Mouse (Mus musculus) small intestine, adult 2 months (tissue): ENCODE data around the gene Zfp462. TPM values are rescaled to one million over a fixed set of nuclear protein-coding genes. Genes with fewer than 3 reads are reported as not detected.

ENCODE experiments used
- H3K27ac ChIP-seq: fragments of 200-500 bp; 2 replicates; pipeline ENCODE4 v1.5.1; 2012; ENCODE audit warnings: low read depth, low read length, control low read depth, inconsistent platforms; ENCODE audit not compliant: insufficient read depth
- H3K27me3 ChIP-seq: fragments of 200-500 bp; 2 replicates; pipeline ENCODE4 v1.6.1; 2012; ENCODE audit warnings: mild to moderate bottlenecking, moderate library complexity, low read length, inconsistent platforms; ENCODE audit not compliant: control insufficient read depth, insufficient read depth
- H3K36me3 ChIP-seq: fragments of 200-500 bp; 2 replicates; pipeline ENCODE4 v1.6.1; 2012; ENCODE audit warnings: mild to moderate bottlenecking, low read length, control low read depth, inconsistent platforms; ENCODE audit not compliant: control insufficient read depth, insufficient read depth
- H3K4me1 ChIP-seq: fragments of 200-500 bp; 2 replicates; pipeline ENCODE4 v1.6.1; 2012; ENCODE audit warnings: low read length, inconsistent platforms, mixed read lengths; ENCODE audit not compliant: control insufficient read depth, insufficient read depth, insufficient read length
- H3K4me3 ChIP-seq: fragments of 200-500 bp; 2 replicates; pipeline ENCODE4 v1.5.1; 2012; ENCODE audit warnings: low read depth, mild to moderate bottlenecking, control low read depth, inconsistent platforms, low read length, moderate library complexity
- CTCF ChIP-seq: fragments of 200-500 bp; IDR thresholded peaks from 2 replicates; pipeline ENCODE4 v1.5.1; 2012; ENCODE audit warnings: low read depth, mild to moderate bottlenecking, control low read depth, inconsistent platforms, low read length, moderate library complexity, mixed read lengths; ENCODE audit not compliant: insufficient replicate concordance, insufficient read length; ENCODE audit errors: extremely low read depth
- POLR2A ChIP-seq: fragments of 200-500 bp; IDR thresholded peaks from 2 replicates; pipeline ENCODE4 v1.6.1; 2012; ENCODE audit warnings: low read depth, mild to moderate bottlenecking, control low read depth, inconsistent platforms, low read length, moderate library complexity
- WGBS: fragments of 180-500 bp; shearing (Covaris S2); methylation state at CpG from one replicate; pipeline ENCODE4 v1.1.7; 2018; 5-methylcytosine and 5-hydroxymethylcytosine counted together
- polyA plus RNA-seq: library from polyadenylated mRNA; depleted of rRNA; stranded (reverse); fragments of >200 nt; gene quantifications from 2 replicates; pipeline ENCODE4 v1.2.3, GENCODE M21; 2012

Gene Zfp462
- polyA plus RNA-seq, 1 experiment = 2.3 TPM

- 65% methylated on average over 17 of the region's 17 CpGs for WGBS
- no peaks in the 10 kb centered on the region for H3K27me3 ChIP-seq
- peak overlapping the region; percentile 60 for H3K27ac ChIP-seq
- H3K36me3 ChIP-seq = no peaks in the 10 kb centered on the region
- peaks cover 8% of the 10 kb centered on the region; the same call in 1 of the 2 replicates for H3K4me1 ChIP-seq
- peak overlapping the region; percentile 34 for H3K4me3 ChIP-seq
- no peak for TF ChIP-seq POLR2A
- no peak for TF ChIP-seq CTCF
These were observed 21.4 kb downstream of the Zfp462 start for GRCm38 (mm10) chr4:54966161-54966806.

- H3K4me1 ChIP-seq = peaks cover 8% of the 10 kb centered on the region; the same call in 1 of the 2 replicates
- no peak for TF ChIP-seq POLR2A
- no peak for TF ChIP-seq CTCF
- H3K36me3 ChIP-seq = no peaks in the 10 kb centered on the region
- no peak overlapping the region for H3K27ac ChIP-seq
- H3K27me3 ChIP-seq = no peaks in the 10 kb centered on the region
- WGBS = 86% methylated on average over 4 of the region's 4 CpGs
- H3K4me3 ChIP-seq = no peak overlapping the region
These were observed 22.3 kb downstream of the Zfp462 start for GRCm38 (mm10) chr4:54967166-54967565.

DNA sequence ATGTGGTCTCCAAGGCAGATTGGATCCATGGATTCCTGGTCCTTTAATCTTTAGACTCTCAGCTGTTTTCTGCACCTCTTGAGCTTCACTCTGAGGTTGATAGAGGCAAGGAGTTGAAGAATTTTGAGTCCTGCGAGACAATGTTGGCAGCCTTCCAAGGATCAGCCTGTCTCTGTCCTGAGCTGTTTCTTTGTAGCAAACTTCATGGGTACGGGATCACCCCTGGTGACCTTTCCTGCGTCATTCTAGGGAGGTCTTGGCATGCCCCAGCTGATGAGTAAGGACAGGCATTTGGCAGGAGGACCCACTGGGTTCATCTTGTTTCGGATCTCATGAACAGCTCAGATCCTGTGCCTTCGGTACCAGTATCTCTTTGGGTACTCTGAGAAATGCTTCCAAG lies 22.9 kb downstream of the Zfp462 start:
- Histone ChIP-seq H3K4me3 (no peak overlapping the region), H3K27me3 (no peaks in the 10 kb centered on the region), H3K36me3 (no peaks in the 10 kb centered on the region), H3K27ac (no peak overlapping the region), H3K4me1 (peaks cover 8% of the 10 kb centered on the region; the same call in 1 of the 2 replicates)
- WGBS = 80% methylated on average over 5 of the region's 5 CpGs
- TF ChIP-seq POLR2A (no peak), CTCF (no peak)

DNA sequence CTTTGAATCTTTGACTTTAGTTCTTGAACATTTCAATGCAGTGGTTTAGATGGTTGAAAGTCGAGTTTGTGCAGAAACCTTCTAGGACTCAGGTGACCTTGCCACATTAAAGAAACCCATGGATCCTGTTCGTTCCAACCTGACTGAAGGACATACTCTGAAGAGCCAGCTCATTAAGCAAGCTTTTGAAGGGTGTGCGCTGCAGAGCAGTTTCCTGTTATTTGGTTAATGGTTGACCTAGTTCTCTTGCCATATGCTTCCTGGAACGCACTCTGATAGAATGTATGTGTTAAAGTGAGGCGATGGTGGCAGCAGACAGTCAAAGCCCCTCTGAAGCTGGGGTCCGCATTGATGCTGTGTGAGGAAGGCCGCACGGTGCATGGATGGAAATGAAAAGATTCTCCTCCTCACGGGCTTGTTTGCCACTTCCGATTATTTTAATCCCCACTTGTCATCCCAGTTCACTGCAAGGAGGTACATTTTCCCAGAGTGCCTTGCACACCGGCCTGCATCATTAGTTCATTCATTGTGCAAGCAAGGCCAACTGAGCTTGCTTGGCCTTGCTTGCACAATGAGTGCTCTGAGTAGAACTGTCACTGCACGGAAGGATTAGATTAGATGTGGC lies 24.9 kb downstream of the Zfp462 start:
- TF ChIP-seq CTCF = no peak
- no peak for TF ChIP-seq POLR2A
- 67% methylated on average over 12 of the region's 12 CpGs for WGBS
- Histone ChIP-seq H3K36me3 (no peaks in the 10 kb centered on the region), H3K27ac (no peak overlapping the region), H3K4me1 (peaks cover 13% of the 10 kb centered on the region), H3K4me3 (no peak overlapping the region), H3K27me3 (no peaks in the 10 kb centered on the region)

GRCm38 (mm10) chr4:54971386-54971785 lies 26.5 kb downstream of the Zfp462 start:
- H3K4me1 ChIP-seq = peaks cover 11% of the 10 kb centered on the region
- no peaks in the 10 kb centered on the region for H3K36me3 ChIP-seq
- TF ChIP-seq CTCF (no peak), POLR2A (no peak)
- H3K4me3 ChIP-seq = no peak overlapping the region
- no peak overlapping the region for H3K27ac ChIP-seq
- 91% methylated on average over 3 of the region's 3 CpGs for WGBS
- no peaks in the 10 kb centered on the region for H3K27me3 ChIP-seq

- peaks cover 10% of the 10 kb centered on the region for H3K4me1 ChIP-seq
- no peak overlapping the region for H3K4me3 ChIP-seq
- TF ChIP-seq POLR2A (no peak), CTCF (no peak)
- H3K27me3 ChIP-seq = no peaks in the 10 kb centered on the region
- no peak overlapping the region for H3K27ac ChIP-seq
- H3K36me3 ChIP-seq = no peaks in the 10 kb centered on the region
- 88% methylated on average over 4 of the region's 4 CpGs for WGBS
These were observed 27.2 kb downstream of the Zfp462 start for GRCm38 (mm10) chr4:54972096-54972495.

- peaks cover 8% of the 10 kb centered on the region for H3K4me1 ChIP-seq
- H3K36me3 ChIP-seq = no peaks in the 10 kb centered on the region
- WGBS = 28% methylated on average over 8 of the region's 8 CpGs
- TF ChIP-seq CTCF = no peak
- TF ChIP-seq POLR2A = no peak
- H3K27me3 ChIP-seq = no peaks in the 10 kb centered on the region
- no peak overlapping the region for H3K4me3 ChIP-seq
- peak overlapping the region; percentile 65 for H3K27ac ChIP-seq
These were observed 28.1 kb downstream of the Zfp462 start for GRCm38 (mm10) chr4:54972827-54973560.
